Mouse (Mus musculus) hindbrain, embryonic 13.5 days (tissue): Measurements from ENCODE around the gene Malrd1. TPM values are rescaled to one million over a fixed set of nuclear protein-coding genes. Genes with fewer than 3 reads are reported as not detected.
"Not testable (repeated sequence)": the region's sequence is repeated elsewhere in the genome, so short reads cannot be mapped to it uniquely, and the experiment has no call there.

Experiments
- ATAC-seq: fragments of 200-750 bp; cut with Nextera tagmentation; 2 replicates; pipeline ENCODE4 v1.8.0; 2017; ENCODE audit warnings: moderate TSS enrichment; ENCODE audit not compliant: low FRiP score
- H3K27ac ChIP-seq: fragments of 300-500 bp; sonication (generic); 2 replicates; pipeline ENCODE4 v1.5.1; 2015; ENCODE audit warnings: inconsistent platforms, mild to moderate bottlenecking, moderate library complexity
- H3K27me3 ChIP-seq: fragments of 300-500 bp; sonication (generic); 2 replicates; pipeline ENCODE4 v1.6.1; 2015; ENCODE audit warnings: mild to moderate bottlenecking, inconsistent platforms
- H3K36me3 ChIP-seq: fragments of 300-500 bp; sonication (generic); 2 replicates; pipeline ENCODE4 v1.6.1; 2015; ENCODE audit warnings: mild to moderate bottlenecking, inconsistent platforms
- H3K4me1 ChIP-seq: fragments of 300-500 bp; sonication (generic); replicated peaks from 2 replicates; pipeline ENCODE4 v1.6.1; 2015; ENCODE audit warnings: inconsistent platforms
- H3K4me2 ChIP-seq: fragments of 300-500 bp; sonication (generic); 2 replicates; pipeline ENCODE4 v1.6.1; 2015; ENCODE audit warnings: inconsistent platforms, mild to moderate bottlenecking, moderate library complexity
- H3K4me3 ChIP-seq: fragments of 300-500 bp; sonication (generic); 2 replicates; pipeline ENCODE4 v1.5.1; 2015; ENCODE audit warnings: mild to moderate bottlenecking, inconsistent platforms
- H3K9ac ChIP-seq: fragments of 300-500 bp; sonication (generic); 2 replicates; pipeline ENCODE4 v1.6.1; 2015; ENCODE audit warnings: mild to moderate bottlenecking, inconsistent platforms
- H3K9me3 ChIP-seq: fragments of 300-500 bp; sonication (generic); 2 replicates; pipeline ENCODE4 v1.6.1; 2016; ENCODE audit warnings: inconsistent platforms
- WGBS: fragments of 180-500 bp; shearing (Covaris S2); methylation state at CpG from one replicate; pipeline ENCODE4 v1.1.7; 2015; 5-methylcytosine and 5-hydroxymethylcytosine counted together
- polyA plus RNA-seq: library from polyadenylated mRNA; unstranded; fragments of >200 nt; fragmentation: Nextera tagmentation; extraction: Ambion mirVana; gene quantifications from 2 replicates; pipeline ENCODE4 v1.2.1, GENCODE M21; 2015

Gene Malrd1
- polyA plus RNA-seq, 1 experiment from 2014 or later: 0.09 TPM

GRCm38 (mm10) chr2:15869380-15869779 is 343.1 kb downstream of the Malrd1 start:
- Histone ChIP-seq H3K9me3 (no peaks in the 10 kb centered on the region), H3K36me3 (no peaks in the 10 kb centered on the region), H3K9ac (no peak overlapping the region), H3K4me3 (no peak overlapping the region), H3K4me1 (no peaks in the 10 kb centered on the region), H3K4me2 (no peak overlapping the region), H3K27me3 (no peaks in the 10 kb centered on the region), H3K27ac (no peak overlapping the region)
- ATAC-seq: no peak
- WGBS: 28% methylated on average over 7 of the region's 7 CpGs

DNA sequence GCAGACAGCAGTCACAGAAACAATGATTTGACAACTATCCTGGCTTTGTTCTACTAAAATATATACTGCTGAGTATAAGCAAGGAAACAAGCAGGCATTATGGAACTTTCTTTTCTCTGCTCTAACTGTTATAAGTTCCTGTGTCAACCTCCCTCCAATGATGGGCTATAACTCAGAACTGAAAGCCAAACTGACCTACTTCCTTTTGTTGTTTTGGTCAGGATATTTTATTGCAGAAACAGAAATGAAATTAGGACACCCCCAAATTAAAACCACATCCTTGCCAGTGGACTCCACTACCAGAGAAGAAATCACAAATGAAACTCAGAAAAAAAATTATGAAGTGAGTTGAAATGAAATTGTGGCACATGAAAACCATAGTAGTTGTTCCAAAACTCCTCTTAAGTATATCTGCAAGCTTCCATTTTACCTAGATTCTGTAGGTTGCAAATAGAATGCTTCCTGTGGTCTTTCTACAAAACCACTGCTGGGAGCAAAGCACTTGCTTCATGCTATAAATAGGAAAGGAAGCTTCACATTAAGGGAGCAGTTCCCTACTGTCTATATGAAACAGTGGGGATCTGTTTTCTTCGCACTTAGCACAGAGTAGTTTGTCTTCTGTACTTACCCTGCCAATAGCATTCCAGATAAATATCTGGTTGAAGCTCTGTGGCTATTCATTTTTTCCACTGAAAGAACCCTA is 367.3 kb downstream of the Malrd1 start:
- Histone ChIP-seq H3K27ac (no peak overlapping the region), H3K36me3 (no peaks in the 10 kb centered on the region), H3K4me1 (no peaks in the 10 kb centered on the region), H3K27me3 (no peaks in the 10 kb centered on the region), H3K9me3 (no peaks in the 10 kb centered on the region), H3K9ac (no peak overlapping the region), H3K4me2 (no peak overlapping the region), H3K4me3 (no peak overlapping the region)
- 73% methylated on average over 1 of the region's 1 CpGs for WGBS
- ATAC-seq: no peak

DNA sequence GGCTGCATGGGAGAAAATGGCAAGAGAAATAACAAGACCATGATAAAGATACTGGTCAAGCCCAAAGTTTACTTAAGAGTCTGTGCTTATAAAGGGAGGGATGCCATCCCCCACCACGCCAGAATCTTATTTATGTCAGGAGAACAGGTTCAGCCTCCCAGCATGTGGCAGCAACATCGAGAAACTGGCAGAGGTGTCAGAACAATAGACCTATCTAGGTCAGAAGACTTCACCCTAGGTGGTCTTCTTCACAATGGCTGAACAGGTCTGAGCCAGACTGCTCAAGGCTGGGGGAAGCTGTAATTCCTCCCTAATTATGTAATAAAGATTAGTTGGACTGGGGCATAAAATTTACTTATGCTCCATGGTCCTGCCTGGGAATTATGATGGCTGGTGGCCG is 399.2 kb downstream of the Malrd1 start:
- no peak for ATAC-seq
- H3K4me3 ChIP-seq: no peak overlapping the region
- WGBS: 29% methylated on average over 3 of the region's 3 CpGs
- no peaks in the 10 kb centered on the region for H3K27me3 ChIP-seq
- no peak overlapping the region for H3K9ac ChIP-seq
- H3K9me3 ChIP-seq: no peaks in the 10 kb centered on the region
- no peaks in the 10 kb centered on the region for H3K36me3 ChIP-seq
- H3K4me1 ChIP-seq: no peaks in the 10 kb centered on the region
- no peak overlapping the region for H3K27ac ChIP-seq
- no peak overlapping the region for H3K4me2 ChIP-seq

GRCm38 (mm10) chr2:15926041-15926440 is 399.8 kb downstream of the Malrd1 start:
- no peak for ATAC-seq
- H3K4me2 ChIP-seq: no peak overlapping the region
- H3K27ac ChIP-seq: no peak overlapping the region
- WGBS: 24% methylated on average over 1 of the region's 1 CpGs
- no peak overlapping the region for H3K4me3 ChIP-seq
- no peaks in the 10 kb centered on the region for H3K9me3 ChIP-seq
- H3K36me3 ChIP-seq: no peaks in the 10 kb centered on the region
- no peaks in the 10 kb centered on the region for H3K4me1 ChIP-seq
- H3K9ac ChIP-seq: no peak overlapping the region
- no peaks in the 10 kb centered on the region for H3K27me3 ChIP-seq

GRCm38 (mm10) chr2:15931479-15931878 is 405.2 kb downstream of the Malrd1 start:
- H3K27ac ChIP-seq: 0 out of 2 replicates have a peak overlapping the region, but pooled peaks have one; percentile 18
- peaks cover 4% of the 10 kb centered on the region; the same call in 1 of the 2 replicates for H3K4me1 ChIP-seq
- no peak for ATAC-seq
- no peaks in the 10 kb centered on the region for H3K9me3 ChIP-seq
- H3K4me2 ChIP-seq: no peak overlapping the region
- H3K27me3 ChIP-seq: no peaks in the 10 kb centered on the region
- 93% methylated on average over 1 of the region's 1 CpGs for WGBS
- H3K9ac ChIP-seq: no peak overlapping the region
- H3K4me3 ChIP-seq: no peak overlapping the region
- H3K36me3 ChIP-seq: no peaks in the 10 kb centered on the region

- H3K4me1 ChIP-seq: peaks cover 4% of the 10 kb centered on the region; the same call in 1 of the 2 replicates
- no peak overlapping the region for H3K9ac ChIP-seq
- H3K27me3 ChIP-seq: no peaks in the 10 kb centered on the region
- H3K27ac ChIP-seq: no peak overlapping the region
- no peak overlapping the region for H3K4me2 ChIP-seq
- no peaks in the 10 kb centered on the region for H3K36me3 ChIP-seq
- ATAC-seq: no peak
- H3K9me3 ChIP-seq: no peaks in the 10 kb centered on the region
- no peak overlapping the region for H3K4me3 ChIP-seq
These were observed 405.6 kb downstream of the Malrd1 start for GRCm38 (mm10) chr2:15931924-15932323.

- Histone ChIP-seq H3K27me3 (no peaks in the 10 kb centered on the region), H3K9me3 (no peaks in the 10 kb centered on the region), H3K4me2 (no peak overlapping the region), H3K4me1 (peaks cover 4% of the 10 kb centered on the region; the same call in 1 of the 2 replicates), H3K36me3 (no peaks in the 10 kb centered on the region), H3K4me3 (no peak overlapping the region), H3K27ac (no peak overlapping the region), H3K9ac (no peak overlapping the region)
- 79% methylated on average over 1 of the region's 1 CpGs for WGBS
- no peak for ATAC-seq
These were observed 406.1 kb downstream of the Malrd1 start for GRCm38 (mm10) chr2:15932340-15932739.

DNA sequence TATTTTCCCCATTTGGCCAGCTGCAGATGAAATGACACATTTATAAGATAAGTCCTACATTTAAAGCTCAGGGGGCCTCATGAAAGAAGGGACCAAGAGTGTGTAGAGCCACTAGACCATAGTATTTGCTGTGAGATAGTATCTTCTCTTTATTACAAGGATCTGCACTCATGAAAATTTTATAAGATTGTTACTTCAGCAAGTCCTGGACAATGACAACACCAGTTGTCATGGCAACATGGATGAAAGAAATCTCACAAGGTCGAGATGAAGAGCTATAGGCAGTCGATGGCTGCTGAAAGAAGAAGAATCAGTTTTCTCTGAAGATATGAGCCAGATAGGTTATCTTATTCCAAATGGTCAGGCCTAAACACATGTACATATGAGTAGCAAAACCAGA is 476.6 kb downstream of the Malrd1 start:
- WGBS: 33% methylated on average over 2 of the region's 2 CpGs
- no peaks in the 10 kb centered on the region for H3K9me3 ChIP-seq
- no peak overlapping the region for H3K4me3 ChIP-seq
- no peaks in the 10 kb centered on the region for H3K27me3 ChIP-seq
- no peak; the same call in 1 of the 2 replicates for ATAC-seq
- no peak overlapping the region for H3K27ac ChIP-seq
- no peak overlapping the region for H3K9ac ChIP-seq
- H3K4me1 ChIP-seq: no peaks in the 10 kb centered on the region
- H3K4me2 ChIP-seq: no peak overlapping the region
- no peaks in the 10 kb centered on the region for H3K36me3 ChIP-seq

GRCm38 (mm10) chr2:16017046-16017445 is 490.8 kb downstream of the Malrd1 start:
- ATAC-seq, H3K9ac ChIP-seq, H3K4me1 ChIP-seq, H3K4me2 ChIP-seq, H3K9me3 ChIP-seq, H3K4me3 ChIP-seq, H3K27me3 ChIP-seq, H3K36me3 ChIP-seq, H3K27ac ChIP-seq: not testable (repeated sequence)
- WGBS: 89% methylated on average over 2 of the region's 2 CpGs

- not testable (repeated sequence) for H3K9ac ChIP-seq, H3K27me3 ChIP-seq, H3K9me3 ChIP-seq, H3K4me1 ChIP-seq, H3K4me2 ChIP-seq, H3K4me3 ChIP-seq, ATAC-seq, H3K36me3 ChIP-seq, H3K27ac ChIP-seq
These were observed 491.4 kb downstream of the Malrd1 start for GRCm38 (mm10) chr2:16017719-16018118.

GRCm38 (mm10) chr2:16029752-16030151 is 503.5 kb downstream of the Malrd1 start:
- no peaks in the 10 kb centered on the region for H3K36me3 ChIP-seq
- H3K9me3 ChIP-seq: no peaks in the 10 kb centered on the region
- WGBS: 35% methylated on average over 12 of the region's 12 CpGs
- H3K4me1 ChIP-seq: no peaks in the 10 kb centered on the region
- no peak overlapping the region for H3K4me3 ChIP-seq
- no peak for ATAC-seq
- no peaks in the 10 kb centered on the region for H3K27me3 ChIP-seq
- no peak overlapping the region for H3K27ac ChIP-seq
- H3K4me2 ChIP-seq: no peak overlapping the region
- no peak overlapping the region for H3K9ac ChIP-seq

GRCm38 (mm10) chr2:16031559-16031958 is 505.3 kb downstream of the Malrd1 start:
- Histone ChIP-seq H3K4me1 (no peaks in the 10 kb centered on the region), H3K27ac (no peak overlapping the region), H3K27me3 (no peaks in the 10 kb centered on the region), H3K4me2 (no peak overlapping the region), H3K9ac (no peak overlapping the region), H3K4me3 (no peak overlapping the region), H3K9me3 (no peaks in the 10 kb centered on the region), H3K36me3 (no peaks in the 10 kb centered on the region)
- WGBS: 60% methylated on average over 4 of the region's 4 CpGs
- no peak for ATAC-seq

DNA sequence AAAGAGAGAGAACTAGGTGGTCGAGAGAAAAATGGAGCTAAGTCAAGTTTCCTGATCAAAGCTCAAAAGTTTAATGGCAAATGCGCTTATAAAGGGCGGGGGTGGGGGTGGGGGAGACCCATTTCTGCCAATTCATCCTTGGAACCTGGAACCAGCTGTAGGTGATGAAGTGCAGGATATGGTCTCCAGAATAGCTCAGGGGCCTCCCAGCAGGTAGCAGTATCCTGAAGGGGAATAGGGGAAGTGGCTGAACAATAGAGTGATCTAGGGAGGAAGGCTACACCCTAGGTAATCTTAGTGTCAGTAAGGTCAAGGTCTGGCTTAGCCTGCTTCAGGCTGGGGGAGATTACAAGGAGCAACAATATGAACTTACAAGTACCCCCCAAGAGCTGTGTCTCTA is 506.5 kb downstream of the Malrd1 start:
- no peaks in the 10 kb centered on the region for H3K4me1 ChIP-seq
- WGBS: 48% methylated on average over 3 of the region's 3 CpGs
- no peaks in the 10 kb centered on the region for H3K27me3 ChIP-seq
- ATAC-seq: no peak
- H3K4me3 ChIP-seq: no peak overlapping the region
- no peaks in the 10 kb centered on the region for H3K36me3 ChIP-seq
- H3K4me2 ChIP-seq: no peak overlapping the region
- no peak overlapping the region for H3K27ac ChIP-seq
- H3K9ac ChIP-seq: no peak overlapping the region
- no peaks in the 10 kb centered on the region for H3K9me3 ChIP-seq
